Mouse (Mus musculus): ENCODE data around the gene Afap1.
A peak's percentile ranks its signal among the peaks of the same experiment; 100 is the strongest.

Afap1 gene

GRCm38 (mm10) chr5:35893093-35893804, at the start of gene Afap1:
Gene Afap1, plus strand, starts transcription at chr5:35893319.
- DNase-seq: peak; percentile 100

- no peak for DNase-seq
Measured at GRCm38 (mm10) chr5:35851485-35851884, 41.6 kb upstream of the Afap1 start.

GRCm38 (mm10) chr5:35853463-35853862, 39.7 kb upstream of the Afap1 start:
- no peak for DNase-seq

- DNase-seq: no peak
Measured at GRCm38 (mm10) chr5:35856245-35856644, 36.9 kb upstream of the Afap1 start.

GRCm38 (mm10) chr5:35858069-35858468, 35.0 kb upstream of the Afap1 start:
- DNase-seq: peak; percentile 86 to 88

GRCm38 (mm10) chr5:35861456-35861855, 31.7 kb upstream of the Afap1 start:
- DNase-seq: no peak

GRCm38 (mm10) chr5:35869973-35870372, 23.1 kb upstream of the Afap1 start:
- DNase-seq: no peak

GRCm38 (mm10) chr5:35870408-35871012, 22.6 kb upstream of the Afap1 start:
- peak; percentile 80 to 86 for DNase-seq

GRCm38 (mm10) chr5:35873382-35873781, 19.7 kb upstream of the Afap1 start:
- no peak for DNase-seq

- no peak for DNase-seq
Measured at GRCm38 (mm10) chr5:35876236-35876635, 16.9 kb upstream of the Afap1 start.

GRCm38 (mm10) chr5:35879199-35879598, 13.9 kb upstream of the Afap1 start:
- DNase-seq: no peak

GRCm38 (mm10) chr5:35882391-35882790, 10.7 kb upstream of the Afap1 start:
- peak; percentile 25 to 60 for DNase-seq

GRCm38 (mm10) chr5:35884262-35884661, 8.9 kb upstream of the Afap1 start:
- DNase-seq: peak; percentile 74

- no peak for DNase-seq
Measured at GRCm38 (mm10) chr5:35884689-35885088, 8.4 kb upstream of the Afap1 start.

- DNase-seq: peak in 1 of 2 experiments; percentile 45
Measured at GRCm38 (mm10) chr5:35888959-35889358, 4.2 kb upstream of the Afap1 start.

- no peak for DNase-seq
Measured at GRCm38 (mm10) chr5:35889641-35890040, 3.5 kb upstream of the Afap1 start.

GRCm38 (mm10) chr5:35890985-35891730, 2.0 kb upstream of the Afap1 start:
- no peak for DNase-seq

GRCm38 (mm10) chr5:35892363-35892762, 756 bp upstream of the Afap1 start:
- DNase-seq: no peak

- DNase-seq: peak; percentile 75 to 86
Measured at GRCm38 (mm10) chr5:35893805-35894260, 714 bp downstream of the Afap1 start.

GRCm38 (mm10) chr5:35894295-35895047, 1.4 kb downstream of the Afap1 start:
- peak; percentile 58 to 73 for DNase-seq

- no peak for DNase-seq
Measured at GRCm38 (mm10) chr5:35895926-35896325, 2.8 kb downstream of the Afap1 start.

GRCm38 (mm10) chr5:35896556-35896955, 3.4 kb downstream of the Afap1 start:
- no peak for DNase-seq

GRCm38 (mm10) chr5:35897147-35897546, 4.0 kb downstream of the Afap1 start:
- no peak for DNase-seq

Measured in kidney, postnatal 4 days (tissue).